Mouse (Mus musculus): ENCODE results near the gene Gm14419. TPM values are rescaled to one million over a fixed set of nuclear protein-coding genes. Genes with fewer than 3 reads are reported as not detected.
"Not testable (repeated sequence)": the region's sequence is repeated elsewhere in the genome, so short reads cannot be mapped to it uniquely, and the experiment has no call there.

The Gm14419 gene
- 9.1 TPM for polyA plus RNA-seq (2012; fragmentation: generic; extraction: Trizol)
- long read RNA-seq, experiment 1, transcript Gm14419-203 (4 exons, 752 nt) = major isoform, 7 of 7 reads
- long read RNA-seq, experiment 1, partial matches to known transcripts = 0 of 7 reads
- long read RNA-seq, experiment 1, other reads (novel, unspliced or antisense) = 0 of 7 reads
- long read RNA-seq, experiment 2, transcript Gm14419-203 (4 exons, 752 nt) = major isoform, 11 of 21 reads
- long read RNA-seq, experiment 2, partial matches to known transcripts = 0 of 21 reads
- long read RNA-seq, experiment 2, other reads (novel, unspliced or antisense) = 9 of 21 reads

DNA sequence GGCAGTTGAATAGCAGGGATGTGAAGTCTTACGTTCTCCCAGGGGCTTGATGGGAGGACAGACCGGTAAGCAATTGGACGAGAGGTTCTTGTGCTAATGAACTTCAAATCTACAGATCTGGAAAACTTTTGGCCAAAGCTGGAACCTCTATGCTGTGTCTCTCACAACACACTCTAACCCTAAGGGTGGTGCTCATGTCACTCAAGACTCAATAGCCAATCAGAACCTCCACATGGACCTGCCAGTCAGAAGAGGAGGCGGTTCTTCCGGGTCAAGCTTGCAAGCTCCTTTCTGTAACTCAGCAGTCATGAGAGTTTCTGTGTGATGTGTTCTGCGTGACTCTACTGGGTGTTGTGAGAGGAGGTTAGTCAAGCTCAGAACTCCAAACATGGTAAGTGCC is at the start of gene Gm14419:
TSS of gene Gm14419 (plus strand) at position 301 of the 400 bp plus-strand sequence.
- H3K27me3 ChIP-seq (ENCODE audit: control insufficient read depth, insufficient read depth, insufficient read length); H3ac ChIP-seq (ENCODE audit: control insufficient read depth, insufficient read length, low read depth); H3K79me3 ChIP-seq (ENCODE audit: low read depth); H3K4me3 ChIP-seq (ENCODE audit: insufficient read depth, poor library complexity, severe bottlenecking); H3K36me3 ChIP-seq (ENCODE audit: control insufficient read depth, insufficient read depth); H3K79me2 ChIP-seq (ENCODE audit: control insufficient read depth, insufficient read depth): not testable (repeated sequence)

Other genes with a start within 250 kb of the Gm14419 start
- 7.5 TPM for gene Gm14295, start 202.3 kb upstream of the Gm14419 start, polyA plus RNA-seq (2012; fragmentation: generic; extraction: Trizol)
- not detected for gene Gm14408, start 169.8 kb upstream of the Gm14419 start, polyA plus RNA-seq (2012; fragmentation: generic; extraction: Trizol)
- gene Gm14296, start 73.1 kb upstream of the Gm14419 start, polyA plus RNA-seq (2012; fragmentation: generic; extraction: Trizol) = 3.8 TPM
- 0.05 TPM for gene Gm14401, start 73.4 kb downstream of the Gm14419 start, polyA plus RNA-seq (2012; fragmentation: generic; extraction: Trizol)
- 7.3 TPM for gene Gm14410, start 205.5 kb downstream of the Gm14419 start, polyA plus RNA-seq (2012; fragmentation: generic; extraction: Trizol)

Measured in C2C12 (cell line).